Mouse (Mus musculus) G1E (cell line): ENCODE results near the gene Ctsa.

ENCODE experiments used
- CTCF ChIP-seq: IDR thresholded peaks from 2 replicates; pipeline ENCODE4 v1.5.1; 2012; ENCODE audit warnings: low read depth, low read length, inconsistent platforms, mixed read lengths
- GATA1 ChIP-seq: IDR thresholded peaks from 2 replicates; pipeline ENCODE4 v1.6.1; 2012; ENCODE audit warnings: borderline replicate concordance, low read length, inconsistent platforms, mixed read lengths
- GATA2 ChIP-seq: IDR thresholded peaks from 2 replicates; pipeline ENCODE4 v1.6.1; 2012; ENCODE audit warnings: low read depth, low read length, inconsistent platforms, borderline replicate concordance
- POLR2AphosphoS5 ChIP-seq: IDR thresholded peaks from 2 replicates; pipeline ENCODE4 v1.6.1; 2012; ENCODE audit warnings: low read depth, low read length, inconsistent platforms; ENCODE audit not compliant: insufficient replicate concordance
- TAL1 ChIP-seq: conservative IDR thresholded peaks from 2 replicates; pipeline ENCODE4 v1.6.1; 2012; ENCODE audit warnings: low read depth, low read length, inconsistent platforms, mixed read lengths

DNA sequence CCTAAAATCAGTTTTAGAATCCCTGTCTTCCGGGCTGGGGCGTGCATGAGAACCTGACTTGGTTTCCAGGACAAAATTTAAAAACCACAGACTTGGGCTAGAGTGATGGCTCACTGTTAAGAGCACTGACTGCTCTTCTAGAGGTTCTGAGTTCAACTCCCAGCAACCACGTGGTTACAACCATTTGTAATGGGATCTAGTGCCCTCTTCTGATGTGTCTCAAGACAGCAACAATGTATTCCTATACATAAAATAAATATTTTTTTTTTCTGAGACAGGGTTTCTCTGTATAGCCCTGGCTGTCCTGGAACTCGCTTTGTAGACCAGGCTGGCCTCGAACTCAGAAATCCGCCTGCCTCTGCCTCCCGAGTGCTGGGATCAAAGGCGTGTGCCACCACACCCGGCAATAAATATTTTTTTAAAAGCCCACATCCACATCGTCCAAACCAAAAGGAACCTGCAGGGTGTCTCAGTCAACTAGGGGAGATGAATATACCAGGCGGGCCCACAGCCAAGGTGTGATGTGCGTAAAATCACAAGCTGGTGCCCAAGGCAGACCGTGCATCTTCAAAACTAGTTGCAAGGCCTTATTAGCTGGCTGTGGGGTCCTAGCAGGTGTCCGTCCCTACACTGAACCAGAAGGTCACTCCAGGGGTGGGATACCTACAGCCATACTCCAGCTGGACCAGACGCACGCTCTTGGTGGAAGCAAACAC, 483 bp upstream of the Ctsa start:
- TF ChIP-seq CTCF (no peak), POLR2AphosphoS5 (no peak), GATA1 (no peak), TAL1 (no peak), GATA2 (no peak)
